Mouse (Mus musculus): Measurements from ENCODE around the gene Sez6l. TPM values are rescaled to one million over a fixed set of nuclear protein-coding genes. Genes with fewer than 3 reads are reported as not detected.

Gene Sez6l
- polyA plus RNA-seq, 1 experiment from 2014 or later, result 0.38 TPM

DNA sequence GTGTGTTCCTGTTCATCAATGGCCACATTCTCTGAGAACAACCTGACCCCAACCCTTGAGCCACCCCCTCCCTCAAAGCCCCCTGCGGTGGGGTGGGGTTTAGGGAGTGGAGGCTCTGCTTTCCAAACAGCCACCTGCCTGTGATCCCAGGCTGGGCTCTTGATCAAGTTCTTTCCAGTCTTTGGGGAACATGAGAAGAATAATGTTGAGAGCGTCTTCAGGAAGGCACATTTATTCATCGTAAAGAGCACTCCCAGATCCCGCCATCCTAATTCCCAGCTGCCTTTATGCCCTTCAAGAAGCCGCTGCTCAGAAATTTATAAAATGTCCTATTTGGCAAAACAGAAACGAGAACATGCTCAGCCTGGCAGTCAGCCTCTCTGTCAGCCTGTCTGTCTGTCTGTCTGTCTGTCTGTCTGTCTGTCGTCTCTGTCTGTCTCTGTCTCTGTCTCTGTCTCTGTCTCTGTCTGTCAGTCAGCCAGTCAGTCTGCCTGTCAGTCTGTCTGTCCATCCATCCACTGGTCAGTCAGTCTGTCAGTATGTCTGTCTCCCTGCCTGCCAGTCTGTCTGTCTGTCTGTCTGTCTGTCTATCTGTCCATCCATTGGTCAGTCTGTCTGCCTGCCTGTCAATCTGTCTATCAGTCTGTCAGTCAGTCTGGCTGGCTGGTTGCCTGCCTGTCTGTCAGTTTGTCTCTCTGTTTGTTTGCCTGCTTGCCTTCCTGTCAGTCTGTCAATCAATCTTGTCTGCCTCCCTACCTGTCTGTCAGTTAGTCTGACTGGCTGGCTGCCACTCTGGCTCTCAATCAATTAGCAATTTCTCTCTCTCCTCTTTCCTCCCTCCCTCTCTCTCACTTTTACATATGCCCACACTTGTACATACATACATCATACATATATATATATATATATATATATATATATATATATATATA is 19.0 kb upstream of the Sez6l start:
- Histone ChIP-seq H3K27ac (ENCODE audit: low read length) (no peak overlapping the region), H3K4me2 (ENCODE audit: low read depth, low read length) (no peak overlapping the region), H3K27me3 (ENCODE audit: control insufficient read depth, insufficient read depth, low read depth, low read length) (no peaks in the 10 kb centered on the region), H3K4me1 (replicated peaks; ENCODE audit: control insufficient read depth, insufficient read depth, low read length) (peaks cover 7% of the 10 kb centered on the region; the same call in 1 of the 2 replicates), H3K9ac (ENCODE audit: low read length) (no peak overlapping the region), H3K4me3 (ENCODE audit: low read length) (no peak overlapping the region), H3K36me3 (ENCODE audit: control insufficient read depth, insufficient read depth, low read length) (no peaks in the 10 kb centered on the region), H3K9me3 (ENCODE audit: control insufficient read depth, low read length) (no peaks in the 10 kb centered on the region)
- WGBS, result 60% methylated on average over 7 of the region's 7 CpGs
- ATAC-seq (ENCODE audit: low read depth), result no peak

DNA sequence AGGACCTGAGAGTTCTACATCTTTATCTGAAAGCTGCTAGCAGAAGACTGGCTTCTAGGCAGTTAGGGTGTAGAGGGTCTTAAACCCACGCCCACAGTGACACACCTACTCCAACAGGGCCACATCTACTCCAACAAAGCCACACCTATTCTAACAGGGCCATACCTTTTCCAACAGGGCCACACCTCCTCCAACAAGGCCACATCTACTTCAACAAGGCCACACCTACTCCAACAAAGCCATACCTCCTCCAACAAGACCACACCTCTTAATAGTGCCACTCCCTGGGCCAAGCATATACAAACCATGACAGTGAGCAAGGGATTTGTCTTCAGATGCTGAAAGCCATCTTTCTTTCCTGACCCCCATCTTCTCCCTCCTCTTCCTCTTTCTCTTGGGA is 14.7 kb upstream of the Sez6l start:
- Histone ChIP-seq H3K9ac (ENCODE audit: low read length) (no peak overlapping the region), H3K9me3 (ENCODE audit: control insufficient read depth, low read length) (no peaks in the 10 kb centered on the region), H3K27me3 (ENCODE audit: control insufficient read depth, insufficient read depth, low read depth, low read length) (no peaks in the 10 kb centered on the region), H3K36me3 (ENCODE audit: control insufficient read depth, insufficient read depth, low read length) (no peaks in the 10 kb centered on the region), H3K27ac (ENCODE audit: low read length) (no peak overlapping the region), H3K4me1 (replicated peaks; ENCODE audit: control insufficient read depth, insufficient read depth, low read length) (no peaks in the 10 kb centered on the region), H3K4me2 (ENCODE audit: low read depth, low read length) (no peak overlapping the region), H3K4me3 (ENCODE audit: low read length) (no peak overlapping the region)
- WGBS, result 44% methylated on average over 1 of the region's 1 CpGs
- no peak for ATAC-seq (ENCODE audit: low read depth)

DNA sequence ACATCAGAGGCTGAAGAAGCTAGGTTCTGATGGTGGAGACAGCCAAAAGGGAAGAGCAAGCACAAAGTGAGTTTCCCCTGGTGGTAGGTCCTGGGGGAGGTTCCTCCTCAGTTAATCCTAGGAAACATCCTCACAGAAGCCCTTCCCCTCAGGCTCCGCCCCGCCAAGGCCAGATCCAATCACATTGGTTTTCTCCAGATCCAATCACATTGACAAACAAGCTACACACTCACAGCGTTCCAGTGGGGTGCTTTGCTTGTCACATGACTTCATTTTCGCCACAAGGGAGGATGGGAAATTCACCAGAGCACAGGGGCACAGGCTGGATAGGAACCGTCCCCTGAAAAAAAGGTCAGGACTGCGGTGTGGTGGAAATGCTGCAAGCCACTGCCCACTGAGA is 9.1 kb upstream of the Sez6l start:
- WGBS, result 46% methylated on average over 6 of the region's 6 CpGs
- Histone ChIP-seq H3K4me2 (ENCODE audit: low read depth, low read length) (no peak overlapping the region), H3K9me3 (ENCODE audit: control insufficient read depth, low read length) (no peaks in the 10 kb centered on the region), H3K4me3 (ENCODE audit: low read length) (no peak overlapping the region), H3K4me1 (replicated peaks; ENCODE audit: control insufficient read depth, insufficient read depth, low read length) (0 out of 2 replicates have a peak, but pooled peaks cover 3% of the 10 kb centered on the region), H3K27me3 (ENCODE audit: control insufficient read depth, insufficient read depth, low read depth, low read length) (no peaks in the 10 kb centered on the region), H3K27ac (ENCODE audit: low read length) (no peak overlapping the region), H3K9ac (ENCODE audit: low read length) (no peak overlapping the region), H3K36me3 (ENCODE audit: control insufficient read depth, insufficient read depth, low read length) (no peaks in the 10 kb centered on the region)
- no peak for ATAC-seq (ENCODE audit: low read depth)

DNA sequence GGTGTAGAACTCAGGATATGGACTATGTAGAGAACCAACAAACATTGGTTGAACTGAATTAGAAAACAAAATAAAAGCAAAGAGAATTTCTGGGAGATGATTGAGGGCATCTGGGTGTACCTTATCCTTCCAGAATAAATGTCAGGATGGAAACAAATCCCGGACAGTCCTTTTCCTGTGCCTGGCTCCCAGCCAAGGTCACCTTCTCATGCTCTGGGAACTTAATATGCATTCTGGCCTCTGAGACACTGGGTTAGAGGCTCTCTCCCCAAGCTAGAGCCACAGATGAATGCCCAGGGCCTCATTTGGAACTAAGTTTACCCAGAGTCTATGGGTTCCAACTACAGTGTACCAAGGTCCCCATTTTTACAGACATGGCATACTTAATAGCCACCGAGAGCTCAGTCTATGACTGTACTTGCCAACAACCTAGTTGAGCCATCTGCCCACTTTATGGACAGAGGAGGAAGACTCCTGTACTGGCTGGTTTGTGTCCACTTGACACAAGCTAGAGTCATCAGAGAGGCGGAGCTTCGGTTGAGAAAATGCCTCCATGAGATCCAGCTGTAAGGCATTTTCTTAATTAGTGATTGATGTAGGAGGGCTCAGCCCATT is 7.3 kb upstream of the Sez6l start:
- no peak overlapping the region for H3K4me2 ChIP-seq (ENCODE audit: low read depth, low read length)
- no peak overlapping the region for H3K9ac ChIP-seq (ENCODE audit: low read length)
- 79% methylated on average over 4 of the region's 4 CpGs for WGBS
- no peak overlapping the region for H3K4me3 ChIP-seq (ENCODE audit: low read length)
- no peaks in the 10 kb centered on the region; the same call in 1 of the 2 replicates for H3K27me3 ChIP-seq (ENCODE audit: control insufficient read depth, insufficient read depth, low read depth, low read length)
- no peaks in the 10 kb centered on the region for H3K9me3 ChIP-seq (ENCODE audit: control insufficient read depth, low read length)
- no peak overlapping the region for H3K27ac ChIP-seq (ENCODE audit: low read length)
- H3K4me1 ChIP-seq (replicated peaks; ENCODE audit: control insufficient read depth, insufficient read depth, low read length), result 0 out of 2 replicates have a peak, but pooled peaks cover 3% of the 10 kb centered on the region
- no peak for ATAC-seq (ENCODE audit: low read depth)
- H3K36me3 ChIP-seq (ENCODE audit: control insufficient read depth, insufficient read depth, low read length), result no peaks in the 10 kb centered on the region

DNA sequence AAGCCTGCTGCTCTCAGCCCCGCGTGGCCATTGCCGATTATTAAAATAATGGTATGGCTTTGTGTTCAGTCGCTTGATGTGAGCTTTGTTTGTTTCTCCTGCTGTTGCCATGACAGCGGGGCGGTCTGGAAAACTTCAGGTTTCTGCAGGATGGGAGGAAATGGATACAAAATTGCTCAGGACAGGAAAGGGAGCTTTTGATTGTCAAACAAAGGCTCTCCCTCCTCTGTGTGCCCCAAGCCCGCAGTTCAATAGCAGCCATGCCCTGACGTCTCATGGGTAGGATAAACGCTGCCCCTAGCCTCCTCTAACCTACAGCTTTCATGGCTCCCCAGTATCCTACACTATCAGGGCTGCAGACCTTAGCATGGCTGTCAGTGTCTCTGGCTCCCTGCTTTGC is 6.3 kb upstream of the Sez6l start:
- 14% methylated on average over 9 of the region's 9 CpGs for WGBS
- no peak overlapping the region for H3K27ac ChIP-seq (ENCODE audit: low read length)
- no peak overlapping the region for H3K4me2 ChIP-seq (ENCODE audit: low read depth, low read length)
- H3K27me3 ChIP-seq (ENCODE audit: control insufficient read depth, insufficient read depth, low read depth, low read length), result peaks cover 7% of the 10 kb centered on the region
- no peak for ATAC-seq (ENCODE audit: low read depth)
- no peak overlapping the region for H3K9ac ChIP-seq (ENCODE audit: low read length)
- no peak overlapping the region for H3K4me3 ChIP-seq (ENCODE audit: low read length)
- 0 out of 2 replicates have a peak, but pooled peaks cover 3% of the 10 kb centered on the region for H3K4me1 ChIP-seq (replicated peaks; ENCODE audit: control insufficient read depth, insufficient read depth, low read length)
- H3K36me3 ChIP-seq (ENCODE audit: control insufficient read depth, insufficient read depth, low read length), result no peaks in the 10 kb centered on the region
- H3K9me3 ChIP-seq (ENCODE audit: control insufficient read depth, low read length), result no peaks in the 10 kb centered on the region

DNA sequence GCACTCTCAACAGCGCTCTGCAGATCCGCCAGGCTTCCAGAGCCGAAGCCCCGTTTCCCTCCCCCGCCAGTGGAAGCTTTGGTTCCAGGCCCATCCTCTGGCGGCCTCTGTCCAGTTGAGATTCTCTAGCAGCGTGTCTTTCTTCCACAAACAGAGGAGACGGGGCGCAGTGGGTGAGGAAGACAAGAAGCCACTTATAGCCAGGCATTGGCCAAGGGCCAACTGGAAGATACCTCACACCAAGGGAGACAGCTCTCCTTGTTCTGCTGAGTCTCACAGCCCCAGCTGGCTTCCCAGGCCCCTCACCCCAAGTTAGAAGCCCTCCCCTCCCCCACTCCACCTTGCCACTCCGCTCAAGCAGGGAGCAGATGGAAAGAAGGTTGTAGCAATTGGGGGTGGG is 765 bp upstream of the Sez6l start:
- H3K4me3 ChIP-seq (ENCODE audit: low read length), result no peak overlapping the region
- no peak overlapping the region for H3K4me2 ChIP-seq (ENCODE audit: low read depth, low read length)

DNA sequence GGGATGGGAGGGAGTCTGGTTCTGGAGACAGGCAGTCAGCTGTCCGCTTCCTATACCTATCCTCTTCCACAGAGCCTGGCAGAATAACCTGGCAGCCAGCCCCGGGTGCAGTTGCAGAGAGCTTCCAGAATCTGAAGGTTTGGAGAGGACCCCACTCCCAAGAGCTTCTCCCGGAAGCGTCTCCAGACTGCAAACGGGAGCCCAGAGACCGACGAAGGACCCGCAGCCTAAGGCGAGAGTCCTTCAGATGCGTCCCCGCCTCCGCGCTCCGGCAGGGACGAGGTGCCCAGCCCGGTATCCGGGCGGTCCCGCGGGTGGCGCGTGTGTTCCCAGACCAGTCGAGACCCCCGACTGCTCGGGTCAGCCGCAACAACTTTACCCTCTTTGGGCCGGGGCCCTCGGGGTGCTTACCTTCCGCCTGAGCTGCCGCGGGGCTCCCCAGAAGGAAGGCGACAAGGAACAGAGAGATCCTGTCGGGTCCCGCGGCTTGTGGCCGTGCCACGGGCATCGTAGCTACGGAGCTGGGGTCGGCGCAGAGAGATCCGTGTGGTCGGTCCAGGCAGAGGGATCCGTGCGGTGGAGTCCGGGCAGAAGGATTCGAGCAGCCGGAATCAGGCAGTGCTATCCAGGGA is 508 bp downstream of the Sez6l start:
- Histone ChIP-seq H3K36me3 (ENCODE audit: control insufficient read depth, insufficient read depth, low read length) (no peaks in the 10 kb centered on the region), H3K27ac (ENCODE audit: low read length) (no peak overlapping the region), H3K9me3 (ENCODE audit: control insufficient read depth, low read length) (no peaks in the 10 kb centered on the region), H3K4me1 (replicated peaks; ENCODE audit: control insufficient read depth, insufficient read depth, low read length) (peaks cover 13% of the 10 kb centered on the region), H3K9ac (ENCODE audit: low read length) (no peak overlapping the region), H3K4me3 (ENCODE audit: low read length) (peak overlapping the region; percentile 38), H3K27me3 (ENCODE audit: control insufficient read depth, insufficient read depth, low read depth, low read length) (peaks cover 48% of the 10 kb centered on the region), H3K4me2 (ENCODE audit: low read depth, low read length) (peak overlapping the region; percentile 55)
- 1% methylated on average over 48 of the region's 48 CpGs for WGBS
- no peak; the same call in 1 of the 2 replicates for ATAC-seq (ENCODE audit: low read depth)

More for the DNA sequence above, 765 bp upstream of the Sez6l start:
- no peak overlapping the region for H3K27ac ChIP-seq (ENCODE audit: low read length)
- H3K9ac ChIP-seq (ENCODE audit: low read length), result no peak overlapping the region
- 5% methylated on average over 10 of the region's 10 CpGs for WGBS
- H3K9me3 ChIP-seq (ENCODE audit: control insufficient read depth, low read length), result no peaks in the 10 kb centered on the region
- ATAC-seq (ENCODE audit: low read depth), result no peak
- H3K4me1 ChIP-seq (replicated peaks; ENCODE audit: control insufficient read depth, insufficient read depth, low read length), result peaks cover 13% of the 10 kb centered on the region
- no peaks in the 10 kb centered on the region for H3K36me3 ChIP-seq (ENCODE audit: control insufficient read depth, insufficient read depth, low read length)
- peaks cover 48% of the 10 kb centered on the region for H3K27me3 ChIP-seq (ENCODE audit: control insufficient read depth, insufficient read depth, low read depth, low read length)

DNA sequence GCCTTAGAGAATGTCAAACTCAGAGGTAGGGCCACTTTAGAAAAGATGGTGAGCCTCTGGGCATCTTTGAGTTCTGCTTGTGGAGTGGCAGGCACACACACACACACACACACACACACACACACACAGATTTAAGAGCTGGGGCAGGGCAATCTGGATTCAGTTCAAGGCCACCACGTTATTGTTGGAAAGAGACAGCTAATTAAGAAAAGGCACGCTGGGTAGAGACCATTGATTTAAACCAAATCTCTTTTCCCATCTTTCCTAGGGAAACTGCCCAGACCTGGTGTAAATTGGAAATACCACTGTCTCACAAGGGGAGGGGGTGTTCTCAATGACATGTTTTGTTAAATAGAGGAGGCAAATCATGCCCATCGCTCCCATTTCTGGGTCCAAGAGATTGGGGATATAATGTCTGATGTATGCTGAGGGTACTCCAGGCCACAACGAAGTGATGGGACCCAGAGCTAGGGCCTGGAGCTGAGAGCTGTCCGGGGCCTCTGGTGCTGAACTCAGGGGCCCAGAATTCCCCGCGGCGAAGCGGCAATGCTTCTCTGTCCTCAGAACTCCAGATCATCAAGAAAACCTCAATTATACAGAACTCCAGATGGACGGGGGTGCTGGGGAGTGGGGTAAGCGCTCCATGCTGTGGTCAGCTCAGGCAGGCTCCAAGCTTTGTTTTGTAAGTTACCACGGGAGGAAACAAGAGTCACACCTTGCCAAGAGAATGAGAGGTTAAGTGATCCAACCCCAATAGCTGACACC is 1.7 kb downstream of the Sez6l start:
- no peak for ATAC-seq (ENCODE audit: low read depth)

More for the DNA sequence above, 1.7 kb downstream of the Sez6l start:
- Histone ChIP-seq H3K9me3 (ENCODE audit: control insufficient read depth, low read length) (no peaks in the 10 kb centered on the region), H3K36me3 (ENCODE audit: control insufficient read depth, insufficient read depth, low read length) (no peaks in the 10 kb centered on the region), H3K27ac (ENCODE audit: low read length) (no peak overlapping the region), H3K4me2 (ENCODE audit: low read depth, low read length) (no peak overlapping the region), H3K4me3 (ENCODE audit: low read length) (no peak overlapping the region), H3K27me3 (ENCODE audit: control insufficient read depth, insufficient read depth, low read depth, low read length) (peaks cover 48% of the 10 kb centered on the region), H3K9ac (ENCODE audit: low read length) (no peak overlapping the region), H3K4me1 (replicated peaks; ENCODE audit: control insufficient read depth, insufficient read depth, low read length) (peaks cover 13% of the 10 kb centered on the region)
- WGBS, result 8% methylated on average over 12 of the region's 12 CpGs
